Mouse (Mus musculus): Measurements from ENCODE around the gene Dglucy.

GRCm38 (mm10) chr12:100740313-100740712 lies 38.5 kb upstream of the Dglucy start:
- TF ChIP-seq CTCF (conservative IDR thresholded peaks at IDR 0.05; ENCODE audit: low read length) (no peak), POU5F1 (IDR thresholded peaks at IDR 0.05; ENCODE audit: borderline replicate concordance, low read length) (no peak), NANOG (IDR thresholded peaks at IDR 0.05; ENCODE audit: borderline replicate concordance, low read length) (no peak)
